In the genomic region with DNA sequence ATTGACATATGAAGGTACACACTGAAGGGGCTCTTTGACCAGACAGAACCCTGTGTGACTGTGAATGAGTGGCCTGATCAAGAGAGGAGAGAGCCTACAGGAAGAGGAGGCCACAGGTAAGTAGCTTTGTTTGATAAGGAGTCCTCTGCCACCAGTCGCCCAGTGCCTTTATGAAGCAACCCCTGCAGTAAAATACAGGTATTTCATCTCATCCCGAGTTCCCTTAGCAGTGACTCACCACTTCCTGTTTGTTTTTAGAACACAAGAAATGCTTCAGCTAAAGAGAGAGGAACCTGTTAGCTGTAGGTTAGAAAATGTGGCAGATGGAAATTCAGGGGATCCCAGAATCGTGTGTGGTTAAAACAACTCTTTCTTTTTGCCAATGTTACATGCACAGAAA, we compare ENCODE assay signal across 19 mouse cellular contexts. TPM values are rescaled to one million over a fixed set of nuclear protein-coding genes. Genes with fewer than 3 reads are reported as not detected.
A peak's percentile ranks its signal among the peaks of the same experiment; 100 is the strongest.
DNase-seq lines count a peak whose midpoint lies in the region; ATAC-seq and TF ChIP-seq lines count a peak whose summit lies in the region.
"Had no signal": no experiment of that assay in that cellular context is flagged by ENCODE, and none has a peak within 500 bp of the region (broad histone marks: within the 10 kb centered on the region; RNA-seq: fewer than 3 reads in every experiment).

No protein-coding gene starts in this region.

- no peak for TF ChIP-seq POLR2A in cerebellum, adult 2 months (IDR thresholded peaks at IDR 0.05; ENCODE audit: borderline replicate concordance, insufficient read depth, low read length)

- H3K27ac ChIP-seq in cerebellum, adult 2 months (ENCODE audit: insufficient read depth, low read length): no peak overlapping the region
- H3K27ac ChIP-seq: forebrain, embryonic 13.5 days; heart, embryonic 15.5 days; kidney, embryonic 15.5 days; limb, embryonic 13.5 days; liver, embryonic 14.5 days; neural tube, embryonic 15.5 days had no signal

- 90% methylated on average over 3 of the region's 3 CpGs for WGBS in cerebellum, adult 2 months

- no peak overlapping the region for H3K4me3 ChIP-seq in cerebellum, adult 2 months (replicated peaks; ENCODE audit: insufficient read depth, low read depth, low read length)
- H3K4me3 ChIP-seq: forebrain, embryonic 13.5 days; heart, embryonic 15.5 days; kidney, embryonic 15.5 days; limb, embryonic 13.5 days; myocyte; neural tube, embryonic 15.5 days had no signal

- peak; percentile 83 for ATAC-seq in inflammation-experienced regulatory T-cells, adult 6 months
- ATAC-seq: forebrain, embryonic 13.5 days had no signal

- no peaks in the 10 kb centered on the region for H3K4me1 ChIP-seq in cerebellum, adult 2 months (ENCODE audit: control insufficient read depth, insufficient read depth, low read length)
- H3K4me1 ChIP-seq: forebrain, embryonic 13.5 days; kidney, embryonic 15.5 days; limb, embryonic 13.5 days; neural tube, embryonic 15.5 days had no signal

- H3K27me3 ChIP-seq in cerebellum, adult 2 months (ENCODE audit: control insufficient read depth, insufficient read depth, low read length): no peaks in the 10 kb centered on the region
- H3K27me3 ChIP-seq: forebrain, embryonic 13.5 days; heart, embryonic 15.5 days; kidney, embryonic 15.5 days; limb, embryonic 13.5 days; neural tube, embryonic 15.5 days had no signal

- TF ChIP-seq CTCF in cerebellum, adult 2 months (IDR thresholded peaks at IDR 0.05; ENCODE audit: borderline replicate concordance, insufficient read depth, low read depth, low read length): no peak

- DNase-seq in 3T3-L1 (ENCODE audit: low read depth, low spot score): peak; percentile 23
- DNase-seq in CD4-positive, CD25-positive, alpha-beta regulatory T cell, adult 2 months (ENCODE audit: low read depth, low spot score): peak; percentile 54
- DNase-seq in thymus, postnatal 14 days: peak; percentile 45
- DNase-seq in kidney, adult 9 months: no peak
- DNase-seq in cerebellum, adult 2 months: no peak
- no peak for DNase-seq in testis, postnatal 14 days (ENCODE audit: low spot score)
- DNase-seq: cerebellum, adult 8-10 months; gastrocnemius, postnatal 25 days; midbrain, embryonic 14.5 days; right cerebral cortex, postnatal 14 days; spleen, adult 18-20 months had no signal

RNA-seq across cellular contexts. Expression of a gene that starts 31.9 kb away (rescaled TPM):
- polyA plus RNA-seq in inflammation-experienced regulatory T-cells, adult 6 months (2017; shearing (Covaris generic)): 1 to 10 TPM; 5.7 to 6.7 (median 6.2) TPM
- 12.7 and 14.5 TPM in 2 replicates for polyA plus RNA-seq in cerebellum, adult 2 months (2012; rRNA removed)

RNA-seq across cellular contexts. Expression of a gene that starts 35.3 kb away (rescaled TPM):
- 100 to 1,000 TPM; 175 to 228 (median 189) TPM for polyA plus RNA-seq in inflammation-experienced regulatory T-cells, adult 6 months (2017; shearing (Covaris generic))
- polyA plus RNA-seq in cerebellum, adult 2 months (2012; rRNA removed): 162 and 170 TPM in 2 replicates

Comparison
In these comparisons a context has a peak if more than half of its experiments do, and no peak if none do; other contexts are left out.
1. DNase-seq: peak in 3T3-L1 (single experiment), CD4-positive, CD25-positive, alpha-beta regulatory T cell, adult 2 months (single experiment) and thymus, postnatal 14 days (single experiment); none in kidney, adult 9 months (single experiment), cerebellum, adult 2 months (0 of 2) and testis, postnatal 14 days (single experiment).